Mouse (Mus musculus) liver, embryonic 11.5 days (tissue): ENCODE measurements at regions not wholly inside any gene's neighbourhood (a gene's known extent, or its start where the extent isn't known, plus 50 kb on each side); places are given as distances from the start of the nearest gene placed in this dataset.

Source experiments
- ATAC-seq: fragments of 200-750 bp; cut with Nextera tagmentation; replicated peaks from 2 replicates; pipeline ENCODE4 v1.8.0; 2017; ENCODE audit warnings: moderate number of reproducible peaks, mild to moderate bottlenecking, moderate TSS enrichment, moderate library complexity; ENCODE audit not compliant: low FRiP score
- DNase-seq: peaks from one replicate; pipeline ENCODE4 v3.0.0-alpha.2; 2017; ENCODE audit warnings: low spot score
- H3K27ac ChIP-seq: fragments of 300-500 bp; sonication (generic); 2 replicates; pipeline ENCODE4 v1.5.1; 2014; ENCODE audit warnings: mild to moderate bottlenecking, low read depth, low read length, control low read depth
- H3K27me3 ChIP-seq: fragments of 300-500 bp; sonication (generic); replicated peaks from 2 replicates; pipeline ENCODE4 v1.6.1; 2014; ENCODE audit warnings: low read length, mixed read lengths; ENCODE audit not compliant: control insufficient read depth, insufficient read depth
- H3K36me3 ChIP-seq: fragments of 300-500 bp; sonication (generic); 2 replicates; pipeline ENCODE4 v1.6.1; 2014; ENCODE audit warnings: mild to moderate bottlenecking, low read length, moderate library complexity, mixed read lengths; ENCODE audit not compliant: control insufficient read depth, insufficient read depth
- H3K4me1 ChIP-seq: fragments of 300-500 bp; sonication (generic); replicated peaks from 2 replicates; pipeline ENCODE4 v1.6.1; 2014; ENCODE audit warnings: low read length, mixed read lengths; ENCODE audit not compliant: control insufficient read depth, insufficient read depth
- H3K4me2 ChIP-seq: fragments of 300-500 bp; sonication (generic); 2 replicates; pipeline ENCODE4 v1.6.1; 2014; ENCODE audit warnings: mild to moderate bottlenecking, control low read depth, moderate library complexity
- H3K4me3 ChIP-seq: fragments of 300-500 bp; sonication (generic); 2 replicates; pipeline ENCODE4 v1.5.1; 2014; ENCODE audit warnings: low read depth, low read length, control low read depth
- H3K9ac ChIP-seq: fragments of 300-500 bp; sonication (generic); 2 replicates; pipeline ENCODE4 v1.6.1; 2014; ENCODE audit warnings: low read depth, low read length, control low read depth
- H3K9me3 ChIP-seq: fragments of 300-500 bp; sonication (generic); 2 replicates; pipeline ENCODE4 v1.6.1; 2016; ENCODE audit warnings: low read length, inconsistent platforms, mixed read lengths; ENCODE audit not compliant: control insufficient read depth
- WGBS: fragments of 180-500 bp; shearing (Covaris S2); extraction: QIAGEN DNeasy Blood & Tissue Kit; methylation state at CpG from one replicate; pipeline ENCODE4 v1.1.7; 2014; 5-methylcytosine and 5-hydroxymethylcytosine counted together

DNA sequence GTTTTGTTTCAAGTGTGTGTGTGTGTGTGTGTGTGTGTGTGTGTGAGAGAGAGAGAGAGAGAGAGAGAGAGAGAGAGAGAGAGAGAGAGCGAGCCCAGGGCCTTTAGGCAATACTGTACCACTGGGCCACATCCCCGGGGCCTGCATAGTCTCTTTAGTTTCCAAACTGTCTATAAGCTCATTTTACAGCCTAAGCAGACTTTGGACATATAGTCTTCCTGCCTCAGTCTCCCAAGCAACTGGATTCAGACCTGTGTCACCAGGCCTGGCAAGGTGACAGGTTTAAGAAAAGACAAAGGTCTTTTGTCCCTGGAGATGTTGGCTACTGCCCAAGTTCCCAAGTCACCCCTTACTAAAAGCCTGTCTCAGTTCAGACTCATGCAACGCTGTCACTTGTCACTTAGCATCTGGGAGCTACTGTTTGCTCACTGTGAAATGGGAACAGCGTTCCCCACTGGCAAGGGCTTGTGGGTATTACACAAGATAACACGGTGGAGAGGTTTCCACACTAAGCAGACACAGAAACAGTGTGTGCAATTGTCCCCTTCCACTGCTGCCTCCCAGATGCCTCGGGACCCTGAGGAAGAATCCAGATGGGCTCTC lies 113.6 kb upstream of the Irf2bp2 start:
- DNase-seq (no peak), ATAC-seq (no peak)
- peaks cover 3% of the 10 kb centered on the region; the same call in 1 of the 2 replicates for H3K4me1 ChIP-seq
- no peak overlapping the region for H3K4me3 ChIP-seq
- H3K27ac ChIP-seq: no peak overlapping the region
- no peaks in the 10 kb centered on the region for H3K9me3 ChIP-seq
- H3K4me2 ChIP-seq: no peak overlapping the region
- H3K36me3 ChIP-seq: no peaks in the 10 kb centered on the region
- WGBS: 73% methylated on average over 6 of the region's 6 CpGs
- no peaks in the 10 kb centered on the region for H3K27me3 ChIP-seq
- H3K9ac ChIP-seq: no peak overlapping the region

DNA sequence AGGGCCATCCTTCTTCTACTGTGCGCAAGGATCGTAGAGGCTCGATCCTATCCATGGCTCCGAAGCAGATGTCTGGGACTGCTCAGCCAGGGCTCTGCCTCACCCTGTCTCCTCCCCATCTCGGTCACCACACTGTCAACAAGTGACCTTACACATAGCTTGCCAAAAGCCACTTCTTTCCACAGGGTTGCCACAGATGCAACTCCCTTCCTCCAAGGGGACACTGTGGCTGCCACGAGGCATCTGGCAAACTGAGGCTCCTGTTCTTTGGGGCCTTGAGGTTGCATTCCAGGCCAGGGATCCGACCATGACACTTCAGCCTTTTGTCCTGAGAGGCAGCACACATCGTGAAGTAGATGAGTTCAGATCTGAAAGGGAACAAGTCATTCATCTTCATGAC lies 112.5 kb upstream of the Irf2bp2 start:
- no peak for DNase-seq
- peaks cover 3% of the 10 kb centered on the region; the same call in 1 of the 2 replicates for H3K4me1 ChIP-seq
- no peak overlapping the region for H3K27ac ChIP-seq
- no peaks in the 10 kb centered on the region for H3K36me3 ChIP-seq
- no peaks in the 10 kb centered on the region for H3K9me3 ChIP-seq
- ATAC-seq: no peak
- H3K4me2 ChIP-seq: no peak overlapping the region
- H3K9ac ChIP-seq: no peak overlapping the region
- H3K27me3 ChIP-seq: no peaks in the 10 kb centered on the region
- 79% methylated on average over 8 of the region's 8 CpGs for WGBS
- no peak overlapping the region for H3K4me3 ChIP-seq

DNA sequence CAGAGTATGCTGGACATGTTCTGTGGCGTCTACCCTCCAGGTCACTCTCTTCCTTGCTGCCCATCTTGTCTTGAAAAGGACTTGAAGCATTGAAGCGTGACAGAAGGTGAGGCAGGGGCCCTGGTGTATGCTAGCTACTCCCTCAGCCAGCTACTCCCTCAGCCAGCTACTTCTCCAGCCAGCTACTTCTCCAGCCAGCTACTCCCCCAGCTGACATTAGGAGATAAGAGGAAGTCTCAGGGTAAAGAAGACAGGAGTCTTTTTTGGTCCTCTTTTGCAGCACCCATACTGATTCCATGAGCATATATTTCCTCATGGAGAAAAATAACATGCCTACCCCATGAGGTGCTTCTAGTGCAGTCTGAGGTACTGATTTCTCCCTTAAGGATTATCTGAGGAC lies 111.6 kb upstream of the Irf2bp2 start:
- Histone ChIP-seq H3K4me1 (peaks cover 3% of the 10 kb centered on the region; the same call in 1 of the 2 replicates), H3K4me2 (no peak overlapping the region), H3K27ac (no peak overlapping the region), H3K9me3 (no peaks in the 10 kb centered on the region), H3K27me3 (no peaks in the 10 kb centered on the region), H3K4me3 (no peak overlapping the region), H3K36me3 (no peaks in the 10 kb centered on the region), H3K9ac (no peak overlapping the region)
- 69% methylated on average over 2 of the region's 2 CpGs for WGBS
- DNase-seq (no peak), ATAC-seq (no peak)

DNA sequence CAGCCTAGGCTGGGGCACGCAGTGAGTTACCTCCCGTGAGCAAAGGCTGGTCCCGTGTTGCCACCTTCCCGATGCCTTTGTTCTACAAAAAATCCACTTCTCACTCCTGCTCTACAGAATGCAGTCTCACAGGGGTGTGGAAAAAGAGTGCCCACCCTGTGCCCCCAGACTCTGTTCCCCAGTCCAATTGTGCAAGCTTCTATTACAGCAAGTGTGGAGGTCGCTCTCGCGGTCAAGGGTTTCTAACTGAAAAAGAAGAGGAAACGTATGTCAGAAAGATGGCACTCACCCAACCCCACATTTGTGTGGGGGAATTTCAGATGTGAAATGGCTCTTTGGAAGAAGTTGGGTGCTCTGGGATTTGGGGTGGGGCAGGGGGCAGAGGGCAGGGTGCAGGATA lies 110.9 kb upstream of the Irf2bp2 start:
- no peaks in the 10 kb centered on the region for H3K9me3 ChIP-seq
- H3K4me1 ChIP-seq: peaks cover 3% of the 10 kb centered on the region; the same call in 1 of the 2 replicates
- no peaks in the 10 kb centered on the region for H3K27me3 ChIP-seq
- no peaks in the 10 kb centered on the region for H3K36me3 ChIP-seq
- H3K4me3 ChIP-seq: no peak overlapping the region
- WGBS: 80% methylated on average over 8 of the region's 8 CpGs
- no peak overlapping the region for H3K4me2 ChIP-seq
- DNase-seq: no peak
- no peak for ATAC-seq
- H3K27ac ChIP-seq: no peak overlapping the region
- H3K9ac ChIP-seq: no peak overlapping the region

DNA sequence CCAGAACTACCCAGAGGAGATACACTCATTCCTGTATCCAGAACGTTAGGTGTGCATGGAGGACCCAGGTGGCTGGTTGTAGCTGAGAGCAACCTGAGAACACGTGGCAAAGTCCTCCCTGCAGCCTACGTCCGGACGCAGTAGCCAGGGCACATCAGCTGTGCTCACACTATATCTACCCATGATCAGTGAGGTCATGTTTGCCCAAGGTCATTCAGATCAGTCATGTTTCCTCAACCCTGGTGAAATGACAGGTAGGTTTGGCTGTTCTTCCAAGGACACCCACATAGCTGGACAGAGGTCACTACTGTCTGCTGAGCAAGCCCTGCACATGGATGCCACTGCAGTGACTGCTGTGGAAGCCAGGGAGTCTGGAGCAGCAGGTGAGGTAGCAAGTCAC lies 109.8 kb upstream of the Irf2bp2 start:
- WGBS: 73% methylated on average over 5 of the region's 5 CpGs
- H3K4me1 ChIP-seq: peaks cover 3% of the 10 kb centered on the region; the same call in 1 of the 2 replicates
- H3K9ac ChIP-seq: no peak overlapping the region
- no peak for DNase-seq
- H3K27me3 ChIP-seq: no peaks in the 10 kb centered on the region
- no peaks in the 10 kb centered on the region for H3K9me3 ChIP-seq
- no peaks in the 10 kb centered on the region for H3K36me3 ChIP-seq
- no peak overlapping the region for H3K4me2 ChIP-seq
- H3K27ac ChIP-seq: no peak overlapping the region
- ATAC-seq: 0 out of 2 replicates have a peak, but pooled peaks have one; percentile 20
- no peak overlapping the region for H3K4me3 ChIP-seq

DNA sequence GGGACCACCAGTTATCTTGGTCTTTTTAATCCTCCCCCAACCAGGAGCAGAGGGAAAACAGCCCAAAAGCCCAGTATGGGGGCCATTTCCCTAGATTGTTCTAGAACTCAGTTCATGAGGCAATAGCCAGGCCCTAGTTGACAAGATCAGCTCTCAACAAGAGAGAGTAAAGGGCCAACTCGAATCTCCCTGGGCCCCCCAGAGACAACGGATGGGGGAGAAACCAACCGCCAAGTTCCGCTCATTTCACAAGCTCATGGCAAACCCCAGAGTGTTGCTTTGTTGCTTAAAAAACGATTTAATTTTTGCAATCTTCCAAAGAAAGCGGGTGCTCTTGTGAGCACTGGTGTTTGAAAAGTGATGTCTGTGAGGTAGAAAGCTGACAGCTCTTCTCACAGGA lies 108.5 kb upstream of the Irf2bp2 start:
- Histone ChIP-seq H3K27me3 (no peaks in the 10 kb centered on the region), H3K4me1 (peaks cover 3% of the 10 kb centered on the region; the same call in 1 of the 2 replicates), H3K27ac (no peak overlapping the region), H3K9me3 (no peaks in the 10 kb centered on the region), H3K4me2 (no peak overlapping the region), H3K36me3 (no peaks in the 10 kb centered on the region), H3K4me3 (no peak overlapping the region), H3K9ac (no peak overlapping the region)
- ATAC-seq (no peak), DNase-seq (no peak)
- 80% methylated on average over 6 of the region's 6 CpGs for WGBS

DNA sequence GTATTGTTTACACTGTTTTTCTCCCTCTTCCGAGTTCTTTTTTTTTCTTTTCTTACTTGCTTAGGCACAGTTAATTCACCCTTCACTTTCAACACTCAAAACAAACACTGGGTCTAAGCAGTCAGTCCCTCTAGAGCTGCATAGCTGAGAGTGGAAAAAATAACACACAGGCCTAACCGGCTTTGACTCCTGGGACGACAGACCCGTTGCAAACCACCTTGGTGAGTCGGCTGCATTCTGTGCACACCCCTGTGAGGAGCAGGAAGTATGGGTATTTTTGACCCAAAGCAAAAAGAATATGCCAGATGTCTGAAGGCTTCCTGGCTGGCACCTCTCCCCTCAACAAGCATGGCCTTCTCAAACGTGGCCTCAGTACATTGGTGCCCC lies 105.6 kb upstream of the Irf2bp2 start:
- Histone ChIP-seq H3K36me3 (no peaks in the 10 kb centered on the region), H3K4me2 (no peak overlapping the region), H3K4me3 (no peak overlapping the region), H3K27ac (no peak overlapping the region), H3K9ac (no peak overlapping the region), H3K27me3 (no peaks in the 10 kb centered on the region), H3K4me1 (no peaks in the 10 kb centered on the region; the same call in 1 of the 2 replicates), H3K9me3 (no peaks in the 10 kb centered on the region)
- ATAC-seq (no peak), DNase-seq (no peak)
- 32% methylated on average over 6 of the region's 6 CpGs for WGBS

DNA sequence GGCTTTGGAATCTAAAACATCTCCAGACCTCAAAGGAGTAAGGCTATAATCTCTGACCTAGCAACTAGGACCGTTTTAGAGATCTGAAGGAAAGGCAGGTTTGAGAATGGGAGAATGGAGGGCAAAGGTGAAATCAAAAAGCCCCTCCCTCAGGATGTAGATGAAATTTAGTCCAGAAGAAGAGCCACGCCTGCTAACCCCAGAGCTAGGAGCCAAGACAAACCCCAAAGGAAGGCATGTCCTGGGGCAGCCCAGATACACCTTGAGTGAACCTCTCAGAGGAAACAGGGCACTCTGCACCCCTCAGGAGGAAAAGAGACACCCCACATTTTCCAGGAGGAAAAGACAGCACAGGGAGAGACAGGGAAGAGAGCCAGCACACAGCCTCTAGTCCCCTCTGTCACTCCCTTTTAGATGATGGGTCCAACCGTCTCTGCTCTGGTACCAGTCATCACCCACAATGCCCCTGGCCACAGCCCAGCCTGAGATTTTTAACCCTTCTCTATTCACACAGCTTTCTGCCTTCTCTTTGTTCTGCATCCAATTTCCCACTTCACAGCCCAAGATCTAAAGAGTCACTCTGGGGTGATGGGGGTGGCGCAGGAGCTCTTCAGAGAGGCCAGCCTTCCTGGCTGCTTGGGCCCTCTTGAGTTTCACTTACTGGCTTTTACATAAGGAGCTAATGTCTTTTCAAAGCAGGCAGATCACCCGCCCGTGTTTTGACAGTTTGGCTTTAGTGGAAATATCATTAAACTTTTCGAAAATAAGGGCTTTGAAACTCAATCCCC lies 105.0 kb upstream of the Irf2bp2 start:
- H3K9ac ChIP-seq: no peak overlapping the region
- H3K27ac ChIP-seq: no peak overlapping the region

More for the DNA sequence above, 105.0 kb upstream of the Irf2bp2 start:
- DNase-seq: no peak
- ATAC-seq: no peak
- Histone ChIP-seq H3K9me3 (no peaks in the 10 kb centered on the region), H3K27me3 (no peaks in the 10 kb centered on the region), H3K4me1 (no peaks in the 10 kb centered on the region; the same call in 1 of the 2 replicates), H3K4me2 (no peak overlapping the region), H3K36me3 (no peaks in the 10 kb centered on the region), H3K4me3 (no peak overlapping the region)
- WGBS: 49% methylated on average over 7 of the region's 7 CpGs
